Mouse (Mus musculus) right cerebral cortex, postnatal 36 days (tissue): ENCODE measurements around the gene Elp6.
"Not testable (repeated sequence)": the region's sequence is repeated elsewhere in the genome, so short reads cannot be mapped to it uniquely, and the experiment has no call there.

ENCODE experiments used
- DNase-seq, 2 experiments: peaks; one replicate each; pipeline ENCODE4 v3.0.0; 2022; ENCODE audit warnings: low spot score in 2 of 2, mixed read lengths in 1 of 2

The Elp6 gene

GRCm38 (mm10) chr9:110315904-110316303 lies 10.9 kb downstream of the Elp6 start:
- no peak for DNase-seq

- no peak for DNase-seq
Measured at GRCm38 (mm10) chr9:110316503-110316902, 11.5 kb downstream of the Elp6 start.

GRCm38 (mm10) chr9:110320769-110321168 lies 15.8 kb downstream of the Elp6 start:
- no peak for DNase-seq

- DNase-seq: no peak
Measured at GRCm38 (mm10) chr9:110322972-110323371, 18.0 kb downstream of the Elp6 start.

- no peak for DNase-seq
Measured at GRCm38 (mm10) chr9:110324181-110324580, 19.2 kb downstream of the Elp6 start.

- DNase-seq: no peak
Measured at GRCm38 (mm10) chr9:110328178-110328577, 23.2 kb downstream of the Elp6 start.

GRCm38 (mm10) chr9:110328946-110329630 lies 24.1 kb downstream of the Elp6 start:
- no peak for DNase-seq

- DNase-seq: no peak
Measured at GRCm38 (mm10) chr9:110329655-110330054, 24.7 kb downstream of the Elp6 start.

GRCm38 (mm10) chr9:110330341-110330740 lies 25.4 kb downstream of the Elp6 start:
- no peak for DNase-seq

GRCm38 (mm10) chr9:110330913-110331312 lies 25.9 kb downstream of the Elp6 start:
- DNase-seq: not testable (repeated sequence)

- DNase-seq: peak; percentile 89 to 91
Measured at GRCm38 (mm10) chr9:110333135-110333895, 28.3 kb downstream of the Elp6 start, which contains the start of gene Scap. Scap (plus strand) TSS chr9:110333288.

- no peak for DNase-seq
Measured at GRCm38 (mm10) chr9:110333896-110334259, 28.9 kb downstream of the Elp6 start.

- DNase-seq: no peak
Measured at GRCm38 (mm10) chr9:110334849-110335248, 29.9 kb downstream of the Elp6 start.

GRCm38 (mm10) chr9:110340037-110340750 lies 35.2 kb downstream of the Elp6 start:
- no peak for DNase-seq

- peak in 1 of 2 experiments; percentile 14 for DNase-seq
Measured at GRCm38 (mm10) chr9:110342008-110342407, 37.0 kb downstream of the Elp6 start.

GRCm38 (mm10) chr9:110343805-110344204 lies 38.8 kb downstream of the Elp6 start:
- DNase-seq: no peak

- no peak for DNase-seq
Measured at GRCm38 (mm10) chr9:110345057-110345739, 40.2 kb downstream of the Elp6 start.

GRCm38 (mm10) chr9:110348899-110349298 lies 43.9 kb downstream of the Elp6 start:
- DNase-seq: no peak

- no peak for DNase-seq
Measured at GRCm38 (mm10) chr9:110350188-110350587, 45.2 kb downstream of the Elp6 start.

- no peak for DNase-seq
Measured at GRCm38 (mm10) chr9:110350612-110351011, 45.6 kb downstream of the Elp6 start.

- no peak for DNase-seq
Measured at GRCm38 (mm10) chr9:110351350-110351749, 46.4 kb downstream of the Elp6 start.
